Mouse (Mus musculus): ENCODE data around the gene Crym. TPM values are rescaled to one million over a fixed set of nuclear protein-coding genes. Genes with fewer than 3 reads are reported as not detected.

Crym gene
- 1.2 and 1.4 TPM in 2 replicates for polyA plus RNA-seq (2015; fragmentation: Nextera tagmentation; extraction: Ambion mirVana)

DNA sequence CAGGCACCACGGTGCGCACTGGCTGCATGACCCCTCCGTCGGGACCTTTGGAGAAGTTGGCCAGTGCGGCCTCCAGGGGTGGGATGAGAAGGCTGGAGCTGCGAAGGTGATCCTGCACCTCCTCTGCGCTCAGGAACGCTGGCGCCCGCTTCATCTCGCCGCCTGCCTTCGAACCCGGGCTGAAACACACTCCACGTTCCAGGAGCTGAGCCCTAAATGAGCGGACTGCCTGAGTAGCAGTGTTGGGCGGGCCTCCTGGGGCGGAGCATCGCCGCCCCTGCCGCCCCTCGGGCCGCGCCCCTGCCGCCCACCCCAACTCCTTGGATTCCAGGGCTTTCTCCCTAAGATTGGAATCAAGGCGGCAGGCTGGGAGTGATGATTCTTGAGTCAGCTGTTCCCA, at the start of gene Crym:
Gene Crym (minus strand): TSS at position 341 of the 400 bp plus-strand sequence.
- DNase-seq (ENCODE audit: low spot score): no peak

DNA sequence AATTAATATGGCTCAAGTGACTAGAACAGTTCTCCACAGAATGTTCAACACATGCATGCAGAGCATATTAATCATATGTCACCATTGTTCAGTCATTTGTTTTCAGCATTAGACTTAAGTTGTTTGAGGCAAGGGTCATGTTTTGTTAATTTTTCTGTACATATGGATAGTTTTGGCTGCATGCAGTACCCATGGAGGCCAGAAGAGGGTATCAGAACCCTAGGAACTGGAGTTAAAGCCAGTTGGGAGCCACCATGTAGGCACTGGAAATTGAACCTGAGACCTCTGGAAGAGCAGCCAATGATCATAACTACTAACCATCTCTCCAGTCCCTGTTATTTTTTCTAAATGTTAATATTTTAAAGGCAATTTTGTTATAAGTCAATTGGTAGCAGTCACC, 39.2 kb upstream of the Crym start:
- DNase-seq (ENCODE audit: low spot score): no peak

DNA sequence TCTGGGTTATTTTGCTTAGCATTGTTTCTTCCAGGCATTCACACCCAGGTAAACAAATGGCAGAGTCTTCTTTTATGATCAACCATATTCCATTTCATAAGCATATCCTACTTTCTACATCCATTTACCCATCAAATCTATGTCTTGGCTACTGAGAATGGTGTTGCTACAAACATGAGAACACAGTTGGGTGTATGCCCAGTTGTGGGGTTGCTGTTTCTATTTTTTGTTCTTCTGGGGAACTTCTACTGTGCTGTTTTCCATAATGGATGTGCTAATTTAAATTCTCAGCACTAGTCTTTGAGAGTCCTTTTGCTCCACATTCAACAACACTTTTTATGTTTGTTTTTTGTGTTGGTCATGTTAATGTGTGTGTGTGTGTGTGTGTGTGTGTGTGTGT, 26.6 kb upstream of the Crym start:
- DNase-seq (ENCODE audit: low spot score): no peak

- DNase-seq (ENCODE audit: low spot score): no peak
Measured at GRCm38 (mm10) chr7:120205989-120206388, 4.1 kb upstream of the Crym start.

GRCm38 (mm10) chr7:120203789-120204188, 1.9 kb upstream of the Crym start, which contains the start of gene Abca14:
Gene Abca14 (plus strand): TSS chr7:120203961.
- no peak for DNase-seq (ENCODE audit: low spot score)

- no peak for DNase-seq (ENCODE audit: low spot score)
Measured at GRCm38 (mm10) chr7:120201231-120201744, 623 bp downstream of the Crym start.

DNA sequence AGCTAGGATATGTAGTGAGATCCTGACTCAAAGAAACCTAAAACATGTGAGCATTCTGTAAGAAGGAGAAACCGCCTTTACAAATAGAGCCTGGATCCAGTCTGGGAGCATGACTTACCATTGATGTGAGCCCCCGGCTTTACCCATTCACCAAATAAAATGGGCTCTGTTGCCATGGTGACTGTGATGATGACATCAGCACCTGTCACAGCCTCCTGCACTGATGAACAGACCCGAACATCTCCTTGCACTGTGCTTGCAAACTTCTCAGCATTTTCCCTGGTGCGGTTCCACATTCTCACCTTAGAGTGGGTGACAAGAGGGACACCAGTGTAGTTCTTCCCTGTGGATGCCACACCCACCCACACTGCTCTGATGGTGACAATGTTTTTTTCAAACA, 6.7 kb downstream of the Crym start:
- DNase-seq (ENCODE audit: low spot score): no peak

GRCm38 (mm10) chr7:120192816-120193215, 9.1 kb downstream of the Crym start:
- DNase-seq (ENCODE audit: low spot score): no peak

DNA sequence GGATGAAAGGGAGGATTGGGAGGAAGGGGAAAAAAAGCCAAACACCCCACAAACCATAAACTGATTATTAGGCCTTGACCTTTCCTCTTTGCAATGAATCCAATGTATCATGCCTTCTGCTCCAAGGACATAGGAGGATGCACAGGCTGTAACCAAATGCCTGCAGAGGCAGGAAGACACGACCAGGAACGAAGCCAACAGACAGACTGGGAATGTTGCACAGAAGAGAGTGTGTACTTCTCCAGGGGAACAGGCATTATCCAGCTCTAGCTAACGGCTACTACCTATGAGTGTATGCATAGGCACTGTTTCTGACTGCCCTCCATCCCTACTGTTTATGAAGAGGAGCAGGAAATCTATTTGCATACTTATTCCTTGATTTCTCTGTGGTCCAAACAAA, 9.7 kb downstream of the Crym start:
- DNase-seq (ENCODE audit: low spot score): no peak

GRCm38 (mm10) chr7:120190150-120190665, 11.7 kb downstream of the Crym start:
- no peak for DNase-seq (ENCODE audit: low spot score)

- DNase-seq (ENCODE audit: low spot score): no peak
Measured at GRCm38 (mm10) chr7:120189369-120190149, 12.4 kb downstream of the Crym start.

- DNase-seq (ENCODE audit: low spot score): no peak
Measured at GRCm38 (mm10) chr7:120188946-120189345, 13.0 kb downstream of the Crym start.

GRCm38 (mm10) chr7:120182891-120183290, 19.0 kb downstream of the Crym start:
- DNase-seq (ENCODE audit: low spot score): no peak

DNA sequence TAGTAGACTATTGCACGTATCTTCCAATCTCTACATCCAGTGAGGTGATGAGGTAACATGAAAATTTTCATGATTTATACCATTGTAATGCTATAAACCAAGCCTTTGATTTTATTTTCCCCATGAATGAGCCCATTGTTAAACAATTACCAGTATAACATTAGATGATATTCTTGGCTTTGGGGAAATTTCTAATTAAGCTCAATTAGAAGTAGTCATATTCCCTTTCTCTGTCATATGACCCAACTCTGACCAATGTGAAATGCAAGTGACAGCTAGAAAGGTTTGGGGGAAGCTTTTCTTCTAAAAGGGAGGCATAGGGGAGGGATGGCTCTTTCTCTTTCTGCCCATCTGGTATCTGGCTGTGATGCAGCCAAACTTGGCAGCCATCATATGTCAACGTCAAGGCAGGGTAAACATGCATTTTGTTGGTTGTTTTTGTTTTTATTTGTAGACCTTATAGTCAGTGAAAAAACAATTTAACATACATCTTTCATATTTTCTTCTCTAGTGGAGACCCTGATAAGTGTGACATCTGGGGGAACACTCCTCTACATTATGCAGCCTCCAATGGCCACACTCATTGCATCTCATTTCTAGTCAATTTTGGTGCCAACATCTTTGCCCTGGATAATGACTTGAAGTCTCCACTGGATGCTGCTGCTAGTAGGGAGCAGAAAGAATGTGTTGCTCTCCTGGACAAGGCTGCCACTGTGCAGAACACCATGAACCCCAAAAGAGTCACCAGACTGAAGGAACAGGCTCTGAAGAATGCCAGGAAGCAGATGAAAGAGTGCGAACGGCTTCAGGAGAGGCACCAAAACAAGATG, 20.3 kb downstream of the Crym start:
- no peak for DNase-seq (ENCODE audit: low spot score)

GRCm38 (mm10) chr7:120180547-120180946, 21.4 kb downstream of the Crym start:
- DNase-seq (ENCODE audit: low spot score): no peak

DNA sequence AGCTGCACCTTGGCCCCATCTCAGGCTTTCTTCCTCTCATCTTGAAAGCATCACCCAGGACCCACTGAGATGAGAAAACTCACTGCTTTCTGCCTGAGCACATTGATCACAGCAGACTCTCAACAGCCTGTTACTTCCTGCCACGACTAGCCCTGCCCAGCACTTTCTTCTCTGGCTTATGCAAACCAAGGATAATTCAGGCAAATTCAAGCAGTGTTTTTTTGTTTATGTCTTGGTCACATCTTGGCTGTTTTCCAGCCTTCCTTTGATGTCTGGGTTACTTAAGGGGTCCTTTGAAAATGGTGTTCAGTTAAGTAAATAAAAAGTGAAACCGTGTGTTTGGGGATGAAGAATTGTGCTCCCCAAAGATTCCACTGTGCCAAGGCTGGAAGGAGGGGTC, 23.0 kb downstream of the Crym start:
- no peak for DNase-seq (ENCODE audit: low spot score)

GRCm38 (mm10) chr7:120177611-120178010, 24.3 kb downstream of the Crym start:
- no peak for DNase-seq (ENCODE audit: low spot score)

DNA sequence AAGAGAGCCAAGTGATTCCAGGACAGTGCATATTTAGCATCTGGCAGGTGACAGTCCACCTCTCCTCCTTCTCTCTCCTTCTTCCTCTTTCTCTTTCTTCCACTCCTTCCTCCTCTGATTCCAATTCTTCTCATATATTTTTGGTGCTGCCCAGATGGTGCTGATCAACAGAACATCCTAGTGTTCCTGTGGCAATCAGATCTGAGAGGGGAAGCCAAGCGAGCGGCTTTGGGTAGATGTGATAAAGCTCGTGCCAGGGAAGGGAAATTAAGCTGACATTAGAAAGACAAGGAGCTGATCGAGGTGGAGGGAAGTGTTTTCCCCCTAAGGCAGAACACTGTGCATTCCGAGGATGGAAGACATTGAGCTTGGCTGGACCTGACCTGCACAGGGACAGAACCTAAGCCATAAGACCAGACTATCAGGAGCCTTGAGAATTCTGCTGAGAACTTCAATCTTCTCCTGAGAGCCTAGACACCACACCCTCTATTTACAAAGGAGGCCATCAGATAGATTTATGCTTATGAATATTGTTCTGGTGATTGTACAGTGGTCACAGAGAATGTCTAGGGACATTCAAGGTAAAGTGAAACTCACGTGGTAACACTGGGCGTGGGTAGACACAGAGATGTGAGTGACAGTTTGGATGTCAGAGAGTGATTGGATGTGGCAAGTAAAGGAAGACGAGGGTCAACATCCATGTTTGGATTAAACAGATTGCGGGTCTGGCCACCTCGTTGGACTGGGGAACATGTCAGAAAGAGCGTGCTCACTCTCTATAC, 27.0 kb downstream of the Crym start:
- DNase-seq (ENCODE audit: low spot score): no peak

DNA sequence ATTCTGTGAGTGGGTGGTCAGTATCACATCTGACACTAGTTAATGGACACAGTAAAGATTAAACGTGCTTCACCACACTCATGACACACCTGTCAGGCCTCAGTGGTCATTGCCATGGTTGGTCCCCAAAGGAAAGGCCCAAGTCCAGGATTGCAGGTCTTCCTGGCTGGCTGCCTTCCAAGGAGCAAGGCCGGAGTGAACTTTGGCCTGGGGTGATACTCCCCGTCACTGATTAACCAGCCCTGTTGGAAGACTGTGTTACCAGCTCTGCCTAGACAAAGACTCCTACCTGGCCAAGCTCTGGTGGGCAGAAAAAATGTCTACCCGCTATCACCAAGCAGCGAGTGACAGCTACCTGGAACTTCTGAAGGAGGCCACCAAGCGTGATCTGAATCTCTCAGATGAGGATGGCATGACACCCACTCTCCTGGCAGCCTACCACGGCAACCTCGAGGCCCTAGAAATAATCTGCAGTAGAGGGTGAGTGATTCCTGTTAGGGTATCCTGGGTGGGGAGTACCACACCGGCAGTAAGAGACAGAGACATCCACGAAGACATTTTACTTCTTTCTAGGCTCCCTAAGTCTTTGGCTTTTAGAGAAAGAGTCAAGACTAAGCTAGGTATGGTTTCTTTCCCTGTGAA, 28.2 kb downstream of the Crym start, which contains the start of gene Anks4b:
Gene Anks4b (plus strand): TSS at position 256 of the 642 bp plus-strand sequence.
- DNase-seq (ENCODE audit: low spot score): no peak

DNA sequence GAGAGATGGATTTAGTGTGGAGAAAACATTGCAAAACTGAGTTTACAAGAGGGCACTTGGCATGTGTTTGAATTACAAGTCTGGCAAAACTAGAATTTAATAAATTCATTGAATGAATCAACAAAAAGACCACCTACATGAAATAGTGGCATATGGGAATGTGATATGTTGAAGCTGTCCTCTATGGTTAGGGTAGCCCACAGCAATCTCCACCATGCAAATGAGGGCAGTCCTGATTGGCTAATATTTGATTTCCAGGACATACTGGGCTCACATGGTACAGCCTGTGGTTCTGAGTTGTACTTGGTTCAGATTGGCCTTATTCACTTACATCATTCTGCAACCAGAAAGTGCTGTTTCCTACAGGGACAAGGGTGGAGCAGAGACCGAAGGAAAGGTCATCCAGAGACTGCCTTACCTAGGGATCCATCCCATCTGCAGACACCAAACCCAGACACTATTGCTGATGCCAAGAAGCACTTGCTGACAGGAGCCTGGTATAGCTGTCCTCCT, 29.7 kb downstream of the Crym start:
- no peak for DNase-seq (ENCODE audit: low spot score)

Measured in thymus, postnatal 0 days (tissue).